Mouse (Mus musculus) C2C12 (cell line): ENCODE data around the gene Stambpl1.

ENCODE experiments used
- CEBPB ChIP-seq: IDR thresholded peaks from one replicate; pipeline ENCODE4 v1.6.1; 2011; ENCODE audit warnings: low read depth, mild to moderate bottlenecking, control low read depth, moderate library complexity
- CTCF ChIP-seq: IDR thresholded peaks from one replicate; pipeline ENCODE4 v1.5.1; 2011; ENCODE audit not compliant: control insufficient read depth, insufficient read depth, insufficient read length
- FOSL1 ChIP-seq: IDR thresholded peaks from one replicate; pipeline ENCODE4 v1.8.0; 2011; ENCODE audit warnings: mild to moderate bottlenecking, low read length; ENCODE audit not compliant: poor library complexity, insufficient read depth, severe bottlenecking
- MAX ChIP-seq: IDR thresholded peaks from one replicate; pipeline ENCODE4 v1.6.1; 2011; ENCODE audit warnings: mild to moderate bottlenecking, control low read depth
- MYOG ChIP-seq: IDR thresholded peaks from one replicate; pipeline ENCODE4 v1.6.1; 2011; ENCODE audit not compliant: control insufficient read depth, insufficient read length; ENCODE audit errors: extremely low read depth

GRCm38 (mm10) chr19:34242925-34243324 lies 50.9 kb downstream of the Stambpl1 start:
- no peak for TF ChIP-seq MYOG
- no peak for TF ChIP-seq CEBPB
- TF ChIP-seq MAX = no peak
- TF ChIP-seq CTCF = no peak
- TF ChIP-seq FOSL1 = no peak
